Mouse (Mus musculus): ENCODE results near the gene Gm47283. TPM values are rescaled to one million over a fixed set of nuclear protein-coding genes. Genes with fewer than 3 reads are reported as not detected.

The Gm47283 gene
- not detected in 2 replicates for polyA plus RNA-seq (2012; rRNA removed; ENCODE audit: low replicate concordance)

GRCm38 (mm10) chrY:90784438-90784837 lies at the start of gene Gm47283:
TSS of gene Gm47283 (plus strand) at chrY:90784738.

GRCm38 (mm10) chrY:90754721-90755120 lies 29.8 kb upstream of the Gm47283 start, which contains the start of gene Gm21860:
TSS of gene Gm21860 (minus strand) at chrY:90754821.

GRCm38 (mm10) chrY:90839077-90839476 lies 54.5 kb downstream of the Gm47283 start, which contains the start of gene Gm21748:
TSS of gene Gm21748 (minus strand) at chrY:90839177.

Other genes starting within 250 kb of the Gm47283 start
- not detected in 2 replicates for gene Gm21860, start 29.9 kb upstream of the Gm47283 start, polyA plus RNA-seq (2012; rRNA removed; ENCODE audit: low replicate concordance)
- not detected in 2 replicates for gene Gm21748, start 54.4 kb downstream of the Gm47283 start, polyA plus RNA-seq (2012; rRNA removed; ENCODE audit: low replicate concordance)